Mouse (Mus musculus) MEL (cell line): ENCODE measurements around the gene Bcl11b.

Experiments
- CTCF ChIP-seq, 3 experiments: IDR thresholded peaks in 2 of 3; conservative IDR thresholded peaks in 1 of 3; 2 replicates each; pipeline ENCODE4 v1.5.1; 2011 to 2012; ENCODE audit warnings: low read length in 3 of 3, low read depth in 2 of 3, mild to moderate bottlenecking in 2 of 3, improper control_type of control experiment in 1 of 3, inconsistent platforms in 1 of 3, mixed read lengths in 1 of 3, moderate library complexity in 1 of 3; ENCODE audit not compliant: control insufficient read depth in 1 of 3, insufficient read depth in 1 of 3, poor library complexity in 1 of 3, severe bottlenecking in 1 of 3
- E2F4 ChIP-seq: IDR thresholded peaks from 2 replicates; pipeline ENCODE4 v1.6.1; 2011; ENCODE audit warnings: low read depth, low read length, improper control_type of control experiment, borderline replicate concordance
- EP300 ChIP-seq, 2 experiments: IDR thresholded peaks; 2 replicates each; pipeline ENCODE4 v1.6.1; 2011; ENCODE audit warnings: improper control_type of control experiment in 2 of 2, low read length in 2 of 2, low read depth in 1 of 2, mild to moderate bottlenecking in 1 of 2
- MXI1 ChIP-seq: IDR thresholded peaks from 2 replicates; pipeline ENCODE4 v1.6.1; 2011; ENCODE audit warnings: mild to moderate bottlenecking, low read depth, low read length, improper control_type of control experiment
- POLR2A ChIP-seq, 2 experiments: IDR thresholded peaks; 2 replicates each; pipeline ENCODE4 v1.6.1; 2011 to 2012; ENCODE audit warnings: low read length in 2 of 2, mild to moderate bottlenecking in 2 of 2, control low read depth in 1 of 2, improper control_type of control experiment in 1 of 2, low read depth in 1 of 2, moderate library complexity in 1 of 2; ENCODE audit not compliant: control insufficient read depth in 1 of 2, insufficient read depth in 1 of 2, poor library complexity in 1 of 2

DNA sequence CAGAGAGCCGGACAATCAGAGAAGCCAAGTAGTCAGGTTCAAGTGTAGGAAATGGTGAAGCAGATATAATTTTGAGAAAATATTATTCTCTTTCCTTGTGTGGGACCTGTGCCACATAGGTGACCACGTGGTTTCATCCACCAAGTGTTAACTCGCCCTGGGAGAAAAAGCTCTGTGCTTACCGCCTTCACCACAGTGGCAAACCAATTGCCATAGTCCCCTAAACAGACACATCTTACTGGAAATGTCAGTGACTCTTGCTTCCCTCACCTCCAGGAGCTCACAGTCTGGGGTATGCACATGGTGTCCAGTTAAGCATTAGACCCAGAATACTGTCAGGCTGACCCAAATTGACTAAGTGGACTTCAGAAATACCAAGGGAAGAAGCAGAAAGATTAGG, 78.7 kb downstream of the Bcl11b start:
- TF ChIP-seq E2F4 = no peak
- TF ChIP-seq EP300 (IDR thresholded peaks at IDR 0.05; ENCODE audit: low read depth in 1 of 2, low read length in 2 of 2) = no peak
- TF ChIP-seq MXI1 = no peak
- no peak for TF ChIP-seq CTCF (IDR thresholded peaks at IDR 0.05 in 2 of 3, conservative IDR thresholded peaks at IDR 0.05 in 1 of 3; ENCODE audit: control insufficient read depth in 1 of 3, insufficient read depth in 1 of 3, low read depth in 2 of 3, low read length in 3 of 3, poor library complexity in 1 of 3, severe bottlenecking in 1 of 3)
- no peak for TF ChIP-seq POLR2A (IDR thresholded peaks at IDR 0.05; ENCODE audit: control insufficient read depth in 1 of 2, insufficient read depth in 1 of 2, low read depth in 1 of 2, low read length in 2 of 2, poor library complexity in 1 of 2)
